Mouse (Mus musculus): ENCODE results near the gene Slco2a1.

Gene Slco2a1

GRCm38 (mm10) chr9:102988462-102988861 lies at the start of gene Slco2a1:
TSS of gene Slco2a1 (plus strand) at chr9:102988712.
- H3K4me3 ChIP-seq (replicated peaks; ENCODE audit: low read length) = no peak within 1 kb of the TSS
- no peaks in the 10 kb centered on the region for H3K4me1 ChIP-seq (replicated peaks; ENCODE audit: low read depth, low read length)
- no peaks in the 10 kb centered on the region for H3K27me3 ChIP-seq (ENCODE audit: insufficient read depth, low read length)
- H3K9me3 ChIP-seq (ENCODE audit: low read length) = no peaks in the 10 kb centered on the region
- no peaks in the 10 kb centered on the region for H3K36me3 ChIP-seq (ENCODE audit: insufficient read depth, low read length)
- no peak for TF ChIP-seq POU5F1 (IDR thresholded peaks at IDR 0.05; ENCODE audit: borderline replicate concordance, low read length)
- TF ChIP-seq CTCF (conservative IDR thresholded peaks at IDR 0.05; ENCODE audit: low read length) = no peak
- TF ChIP-seq NANOG (IDR thresholded peaks at IDR 0.05; ENCODE audit: borderline replicate concordance, low read length) = no peak

- no peak overlapping the region for H3K4me3 ChIP-seq (replicated peaks; ENCODE audit: low read length)
- H3K4me1 ChIP-seq (replicated peaks; ENCODE audit: low read depth, low read length) = peaks cover 26% of the 10 kb centered on the region
- H3K27me3 ChIP-seq (ENCODE audit: insufficient read depth, low read length) = no peaks in the 10 kb centered on the region
- TF ChIP-seq NANOG (IDR thresholded peaks at IDR 0.05; ENCODE audit: borderline replicate concordance, low read length) = no peak
- TF ChIP-seq POU5F1 (IDR thresholded peaks at IDR 0.05; ENCODE audit: borderline replicate concordance, low read length) = no peak
- no peak for TF ChIP-seq CTCF (conservative IDR thresholded peaks at IDR 0.05; ENCODE audit: low read length)
- H3K36me3 ChIP-seq (ENCODE audit: insufficient read depth, low read length) = no peaks in the 10 kb centered on the region
- H3K9me3 ChIP-seq (ENCODE audit: low read length) = no peaks in the 10 kb centered on the region
Measured at GRCm38 (mm10) chr9:102942221-102942620, 46.3 kb upstream of the Slco2a1 start.

- no peaks in the 10 kb centered on the region for H3K9me3 ChIP-seq (ENCODE audit: low read length)
- no peaks in the 10 kb centered on the region for H3K27me3 ChIP-seq (ENCODE audit: insufficient read depth, low read length)
- H3K4me1 ChIP-seq (replicated peaks; ENCODE audit: low read depth, low read length) = peaks cover 46% of the 10 kb centered on the region
- H3K4me3 ChIP-seq (replicated peaks; ENCODE audit: low read length) = no peak overlapping the region
- H3K36me3 ChIP-seq (ENCODE audit: insufficient read depth, low read length) = no peaks in the 10 kb centered on the region
- TF ChIP-seq CTCF (conservative IDR thresholded peaks at IDR 0.05; ENCODE audit: low read length) (no peak), NANOG (IDR thresholded peaks at IDR 0.05; ENCODE audit: borderline replicate concordance, low read length) (no peak), POU5F1 (IDR thresholded peaks at IDR 0.05; ENCODE audit: borderline replicate concordance, low read length) (no peak)
Measured at GRCm38 (mm10) chr9:102944891-102945290, 43.6 kb upstream of the Slco2a1 start.

GRCm38 (mm10) chr9:102946469-102947015 lies 42.0 kb upstream of the Slco2a1 start:
- no peaks in the 10 kb centered on the region for H3K27me3 ChIP-seq (ENCODE audit: insufficient read depth, low read length)
- TF ChIP-seq NANOG (IDR thresholded peaks at IDR 0.05; ENCODE audit: borderline replicate concordance, low read length) (no peak), POU5F1 (IDR thresholded peaks at IDR 0.05; ENCODE audit: borderline replicate concordance, low read length) (no peak), CTCF (conservative IDR thresholded peaks at IDR 0.05; ENCODE audit: low read length) (no peak)
- no peak overlapping the region for H3K4me3 ChIP-seq (replicated peaks; ENCODE audit: low read length)
- peaks cover 46% of the 10 kb centered on the region for H3K4me1 ChIP-seq (replicated peaks; ENCODE audit: low read depth, low read length)
- no peaks in the 10 kb centered on the region for H3K9me3 ChIP-seq (ENCODE audit: low read length)
- no peaks in the 10 kb centered on the region for H3K36me3 ChIP-seq (ENCODE audit: insufficient read depth, low read length)

GRCm38 (mm10) chr9:102948706-102949105 lies 39.8 kb upstream of the Slco2a1 start:
- Histone ChIP-seq H3K4me1 (replicated peaks; ENCODE audit: low read depth, low read length) (peaks cover 30% of the 10 kb centered on the region), H3K36me3 (ENCODE audit: insufficient read depth, low read length) (no peaks in the 10 kb centered on the region), H3K9me3 (ENCODE audit: low read length) (no peaks in the 10 kb centered on the region), H3K4me3 (replicated peaks; ENCODE audit: low read length) (no peak overlapping the region), H3K27me3 (ENCODE audit: insufficient read depth, low read length) (no peaks in the 10 kb centered on the region)
- no peak for TF ChIP-seq NANOG (IDR thresholded peaks at IDR 0.05; ENCODE audit: borderline replicate concordance, low read length)
- no peak for TF ChIP-seq CTCF (conservative IDR thresholded peaks at IDR 0.05; ENCODE audit: low read length)
- no peak for TF ChIP-seq POU5F1 (IDR thresholded peaks at IDR 0.05; ENCODE audit: borderline replicate concordance, low read length)

- TF ChIP-seq POU5F1 (IDR thresholded peaks at IDR 0.05; ENCODE audit: borderline replicate concordance, low read length) (no peak), NANOG (IDR thresholded peaks at IDR 0.05; ENCODE audit: borderline replicate concordance, low read length) (no peak), CTCF (conservative IDR thresholded peaks at IDR 0.05; ENCODE audit: low read length) (no peak)
- no peak overlapping the region for H3K4me3 ChIP-seq (replicated peaks; ENCODE audit: low read length)
Measured at GRCm38 (mm10) chr9:102951091-102951994, 37.2 kb upstream of the Slco2a1 start.

GRCm38 (mm10) chr9:102955866-102956265 lies 32.6 kb upstream of the Slco2a1 start:
- no peaks in the 10 kb centered on the region for H3K36me3 ChIP-seq (ENCODE audit: insufficient read depth, low read length)
- peaks cover 34% of the 10 kb centered on the region for H3K4me1 ChIP-seq (replicated peaks; ENCODE audit: low read depth, low read length)
- H3K9me3 ChIP-seq (ENCODE audit: low read length) = no peaks in the 10 kb centered on the region
- H3K27me3 ChIP-seq (ENCODE audit: insufficient read depth, low read length) = no peaks in the 10 kb centered on the region
- no peak for TF ChIP-seq POU5F1 (IDR thresholded peaks at IDR 0.05; ENCODE audit: borderline replicate concordance, low read length)
- no peak overlapping the region for H3K4me3 ChIP-seq (replicated peaks; ENCODE audit: low read length)

More at GRCm38 (mm10) chr9:102951091-102951994, 37.2 kb upstream of the Slco2a1 start:
- Histone ChIP-seq H3K27me3 (ENCODE audit: insufficient read depth, low read length) (no peaks in the 10 kb centered on the region), H3K4me1 (replicated peaks; ENCODE audit: low read depth, low read length) (peaks cover 31% of the 10 kb centered on the region), H3K36me3 (ENCODE audit: insufficient read depth, low read length) (no peaks in the 10 kb centered on the region), H3K9me3 (ENCODE audit: low read length) (no peaks in the 10 kb centered on the region)

GRCm38 (mm10) chr9:102958703-102959102 lies 29.8 kb upstream of the Slco2a1 start:
- no peak for TF ChIP-seq POU5F1 (IDR thresholded peaks at IDR 0.05; ENCODE audit: borderline replicate concordance, low read length)
- TF ChIP-seq CTCF (conservative IDR thresholded peaks at IDR 0.05; ENCODE audit: low read length) = no peak
- TF ChIP-seq NANOG (IDR thresholded peaks at IDR 0.05; ENCODE audit: borderline replicate concordance, low read length) = no peak
- Histone ChIP-seq H3K9me3 (ENCODE audit: low read length) (no peaks in the 10 kb centered on the region), H3K4me1 (replicated peaks; ENCODE audit: low read depth, low read length) (peaks cover 60% of the 10 kb centered on the region), H3K4me3 (replicated peaks; ENCODE audit: low read length) (no peak overlapping the region), H3K27me3 (ENCODE audit: insufficient read depth, low read length) (no peaks in the 10 kb centered on the region), H3K36me3 (ENCODE audit: insufficient read depth, low read length) (no peaks in the 10 kb centered on the region)

Data from E14TG2a.4 (cell line).